Mouse (Mus musculus) adrenal gland, postnatal 14 days (tissue): ENCODE measurements around the gene Pou4f2. TPM values are rescaled to one million over a fixed set of nuclear protein-coding genes. Genes with fewer than 3 reads are reported as not detected.

Source experiments
- DNase-seq: peaks from one replicate; pipeline ENCODE4 v3.0.0; 2021; ENCODE audit warnings: mixed read lengths
- total RNA-seq: library from RNA; stranded (reverse); gene quantifications from 2 replicates; pipeline ENCODE4 v1.2.3, GENCODE M21; 2021

Gene Pou4f2
- total RNA-seq, 1 experiment from 2014 or later: not detected

- DNase-seq: no peak
Measured at GRCm38 (mm10) chr8:78419272-78419671, 17.2 kb downstream of the Pou4f2 start.

- DNase-seq: no peak
Measured at GRCm38 (mm10) chr8:78390756-78391155, 45.7 kb downstream of the Pou4f2 start.

Other genes with a start within 250 kb of the Pou4f2 start
- gene Ttc29, start 223.3 kb downstream of the Pou4f2 start, total RNA-seq: not detected in 2 replicates
- 59.8 and 66.2 TPM in 2 replicates for gene Rbmxl1, start 72.3 kb upstream of the Pou4f2 start, total RNA-seq
- 16.6 and 19.8 TPM in 2 replicates for gene Slc10a7, start 72.7 kb upstream of the Pou4f2 start, total RNA-seq